Comparison of ENCODE assay signal across 10 mouse cellular contexts in genomic region chr9:52940964-52941636, GRCm38 (mm10).
A peak's percentile ranks its signal among the peaks of the same experiment; 100 is the strongest.
DNase-seq lines count a peak whose midpoint lies in the region; ATAC-seq and TF ChIP-seq lines count a peak whose summit lies in the region.
"Had no signal": no experiment of that assay in that cellular context is flagged by ENCODE, and none has a peak within 500 bp of the region (broad histone marks: within the 10 kb centered on the region; RNA-seq: fewer than 3 reads in every experiment).

No protein-coding gene starts in this region.

- H3K4me2 ChIP-seq in embryonic facial prominence, embryonic 12.5 days (replicated peaks) = no peak overlapping the region
- H3K4me2 ChIP-seq in lung, embryonic 14.5 days = 0 out of 2 replicates have a peak overlapping the region, but pooled peaks have one; percentile 27
- 0 out of 2 replicates have a peak overlapping the region, but pooled peaks have one; percentile 9 for H3K4me2 ChIP-seq in stomach, embryonic 16.5 days (ENCODE audit: low read depth, low read length)

- no peaks in the 10 kb centered on the region for H3K27me3 ChIP-seq in embryonic facial prominence, embryonic 12.5 days
- peaks cover 8% of the 10 kb centered on the region; the same call in 1 of the 2 replicates for H3K27me3 ChIP-seq in lung, embryonic 14.5 days (ENCODE audit: insufficient read depth, low read length)
- H3K27me3 ChIP-seq in stomach, embryonic 16.5 days (ENCODE audit: control insufficient read depth, insufficient read depth, low read length) = no peaks in the 10 kb centered on the region
- H3K27me3 ChIP-seq: CH12.LX had no signal

- H3K4me1 ChIP-seq in embryonic facial prominence, embryonic 12.5 days = peaks cover 11% of the 10 kb centered on the region; the same call in 1 of the 2 replicates
- H3K4me1 ChIP-seq in lung, embryonic 14.5 days (ENCODE audit: insufficient read depth) = peaks cover 5% of the 10 kb centered on the region
- peaks cover 9% of the 10 kb centered on the region for H3K4me1 ChIP-seq in stomach, embryonic 16.5 days (ENCODE audit: control insufficient read depth, insufficient read depth, low read length)

- no peak overlapping the region for H3K4me3 ChIP-seq in embryonic facial prominence, embryonic 12.5 days
- H3K4me3 ChIP-seq in lung, embryonic 14.5 days (ENCODE audit: low read depth, low read length) = no peak overlapping the region
- H3K4me3 ChIP-seq in stomach, embryonic 16.5 days (replicated peaks; ENCODE audit: low read length) = no peak overlapping the region

- 37% methylated on average over 11 of the region's 11 CpGs for WGBS in embryonic facial prominence, embryonic 12.5 days
- 15% methylated on average over 11 of the region's 11 CpGs for WGBS in lung, embryonic 14.5 days
- 34% methylated on average over 11 of the region's 11 CpGs for WGBS in stomach, embryonic 16.5 days

- peak; percentile 16 for DNase-seq in gastrocnemius, postnatal 10 days
- no peak for DNase-seq in gastrocnemius, postnatal 25 days
- peak; percentile 6 to 22 for DNase-seq in adrenal gland, adult 18-20 months (ENCODE audit: low spot score in 2 of 2)
- DNase-seq in lung, embryonic 14.5 days = peak; percentile 80
- DNase-seq in spleen, postnatal 4 days (ENCODE audit: low spot score in 2 of 2) = no peak
- DNase-seq in thymus, postnatal 4 days = no peak

- no peaks in the 10 kb centered on the region for H3K36me3 ChIP-seq in embryonic facial prominence, embryonic 12.5 days
- no peaks in the 10 kb centered on the region for H3K36me3 ChIP-seq in lung, embryonic 14.5 days (ENCODE audit: insufficient read depth)
- H3K36me3 ChIP-seq in stomach, embryonic 16.5 days (ENCODE audit: control insufficient read depth, insufficient read depth, low read length) = no peaks in the 10 kb centered on the region

- no peak for TF ChIP-seq CTCF in lung, embryonic 14.5 days (IDR thresholded peaks at IDR 0.05; ENCODE audit: low read depth)

- H3K9me3 ChIP-seq in embryonic facial prominence, embryonic 12.5 days = no peaks in the 10 kb centered on the region
- H3K9me3 ChIP-seq in lung, embryonic 14.5 days (ENCODE audit: low read depth, low read length) = no peaks in the 10 kb centered on the region
- H3K9me3 ChIP-seq in stomach, embryonic 16.5 days (replicated peaks; ENCODE audit: control insufficient read depth, low read length) = no peaks in the 10 kb centered on the region

- no peak overlapping the region for H3K9ac ChIP-seq in embryonic facial prominence, embryonic 12.5 days
- no peak overlapping the region for H3K9ac ChIP-seq in lung, embryonic 14.5 days
- no peak overlapping the region for H3K9ac ChIP-seq in stomach, embryonic 16.5 days (ENCODE audit: low read length)
- H3K9ac ChIP-seq: liver, embryonic 14.5 days had no signal

- ATAC-seq in embryonic facial prominence, embryonic 12.5 days (ENCODE audit: insufficient number of reproducible peaks, insufficient read depth, low FRiP score, low TSS enrichment) = 0 out of 2 replicates have a peak, but pooled peaks have one; percentile 10
- peak; percentile 86; the same call in 1 of the 2 replicates for ATAC-seq in lung, embryonic 14.5 days (ENCODE audit: insufficient read depth)
- ATAC-seq in stomach, embryonic 16.5 days (ENCODE audit: insufficient read depth, low FRiP score) = no peak; the same call in 1 of the 2 replicates

- H3K27ac ChIP-seq in embryonic facial prominence, embryonic 12.5 days = no peak overlapping the region
- no peak overlapping the region; the same call in 1 of the 2 replicates for H3K27ac ChIP-seq in lung, embryonic 14.5 days (ENCODE audit: low read depth)
- H3K27ac ChIP-seq in stomach, embryonic 16.5 days (ENCODE audit: low read length) = peak overlapping the region; percentile 46
- H3K27ac ChIP-seq: liver, embryonic 14.5 days had no signal

Comparison
In these comparisons a context has a peak if more than half of its experiments do, and no peak if none do; other contexts are left out.
1. DNase-seq: peak in gastrocnemius, postnatal 10 days (single experiment), adrenal gland, adult 18-20 months (2 of 2) and lung, embryonic 14.5 days (single experiment); none in gastrocnemius, postnatal 25 days (single experiment), spleen, postnatal 4 days (0 of 2) and thymus, postnatal 4 days (single experiment).